Mouse (Mus musculus) heart, postnatal 0 days (tissue): ENCODE measurements around the gene Phf24.

Experiments used
- CTCF ChIP-seq: IDR thresholded peaks from 2 replicates; pipeline ENCODE4 v1.5.1; 2016; ENCODE audit warnings: antibody characterized with exemption, control low read depth, low read depth
- EP300 ChIP-seq: IDR thresholded peaks from 2 replicates; pipeline ENCODE4 v1.6.1; 2016; ENCODE audit warnings: antibody characterized with exemption, low read depth

DNA sequence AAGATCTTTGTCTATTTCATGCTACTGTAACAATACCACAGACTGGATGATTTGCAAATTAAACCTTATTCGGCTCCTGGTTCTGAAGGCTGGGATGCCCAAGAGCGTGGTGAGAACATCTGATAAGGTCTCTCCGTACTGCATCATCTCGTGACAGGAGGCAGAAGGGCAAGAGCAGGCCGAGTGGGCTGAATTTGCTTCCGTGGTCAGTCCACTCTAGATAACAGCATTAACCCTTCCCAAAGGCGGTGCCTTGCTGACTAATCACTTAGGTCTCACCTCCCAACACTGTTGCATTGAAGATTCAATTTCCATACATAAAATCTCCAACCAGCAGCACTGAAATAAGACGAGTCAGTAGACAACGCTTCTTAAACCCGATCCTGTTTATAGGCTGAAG is 3.1 kb upstream of the Phf24 start:
- TF ChIP-seq CTCF (no peak), EP300 (no peak)
